Mouse (Mus musculus): ENCODE results near the gene Dbil5.

Dbil5 gene

GRCm38 (mm10) chr11:76239750-76240149 lies 22.3 kb downstream of the Dbil5 start:
- DNase-seq = no peak

GRCm38 (mm10) chr11:76242901-76243810 lies 25.7 kb downstream of the Dbil5 start, which contains the start of the genes Mrm3 and Glod4:
Gene Mrm3, plus strand, starts transcription at chr11:76243715.
Gene Glod4, minus strand, starts transcription at chr11:76243725.
- peak; percentile 92 to 95 for DNase-seq

GRCm38 (mm10) chr11:76243811-76244546 lies 26.6 kb downstream of the Dbil5 start:
- no peak for DNase-seq

- DNase-seq = no peak
These were observed 29.0 kb downstream of the Dbil5 start for GRCm38 (mm10) chr11:76246439-76246838.

GRCm38 (mm10) chr11:76247239-76247638 lies 29.8 kb downstream of the Dbil5 start:
- DNase-seq = no peak

- no peak for DNase-seq
These were observed 34.6 kb downstream of the Dbil5 start for GRCm38 (mm10) chr11:76252036-76252435.

GRCm38 (mm10) chr11:76253145-76253917 lies 35.9 kb downstream of the Dbil5 start:
- DNase-seq = peak; percentile 83 to 90

GRCm38 (mm10) chr11:76253918-76254264 lies 36.5 kb downstream of the Dbil5 start:
- DNase-seq = peak in 1 of 2 experiments; percentile 64

GRCm38 (mm10) chr11:76255431-76256001 lies 38.1 kb downstream of the Dbil5 start:
- DNase-seq = peak in 1 of 2 experiments; percentile 38

- DNase-seq = no peak
These were observed 38.7 kb downstream of the Dbil5 start for GRCm38 (mm10) chr11:76256129-76256528.

- DNase-seq = no peak
These were observed 40.0 kb downstream of the Dbil5 start for GRCm38 (mm10) chr11:76257386-76257785.

- DNase-seq = no peak
These were observed 41.1 kb downstream of the Dbil5 start for GRCm38 (mm10) chr11:76258511-76258910.

GRCm38 (mm10) chr11:76260208-76261050 lies 43.0 kb downstream of the Dbil5 start:
- no peak for DNase-seq

- DNase-seq = peak in 1 of 2 experiments; percentile 24
These were observed 43.8 kb downstream of the Dbil5 start for GRCm38 (mm10) chr11:76261224-76261623.

- no peak for DNase-seq
These were observed 45.4 kb downstream of the Dbil5 start for GRCm38 (mm10) chr11:76262611-76263351.

GRCm38 (mm10) chr11:76267550-76267949 lies 50.1 kb downstream of the Dbil5 start:
- DNase-seq = no peak

- DNase-seq = no peak
These were observed 50.6 kb downstream of the Dbil5 start for GRCm38 (mm10) chr11:76268001-76268459.

Measured in lung, postnatal 4 days (tissue).